Mouse (Mus musculus): Measurements from ENCODE around the gene Napa. TPM values are rescaled to one million over a fixed set of nuclear protein-coding genes. Genes with fewer than 3 reads are reported as not detected.

The Napa gene
- polyA plus RNA-seq, 1 experiment from 2014 or later: 156 TPM

DNA sequence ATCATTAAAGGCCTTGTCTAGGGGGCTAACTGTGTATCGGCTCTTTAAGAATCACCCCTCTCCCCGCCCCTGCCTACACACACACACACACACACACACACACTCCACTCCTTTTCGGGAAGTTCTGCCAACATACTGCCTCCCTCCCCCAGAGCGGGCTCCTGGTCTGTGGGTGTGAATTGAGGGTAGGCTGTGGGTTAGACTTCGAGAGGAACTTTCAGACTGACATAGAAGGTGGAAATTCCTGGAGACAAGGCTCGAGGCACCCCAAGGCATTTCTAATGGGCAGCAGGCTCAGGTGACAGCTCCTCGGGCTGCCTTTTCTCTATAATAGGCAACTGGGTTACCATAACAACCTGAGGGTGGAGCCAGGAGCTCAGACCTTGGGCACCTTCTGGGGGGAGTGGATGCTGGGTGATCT is 33.9 kb downstream of the Napa start:
- Histone ChIP-seq H3K9me3 (ENCODE audit: control insufficient read depth, low read length) (no peaks in the 10 kb centered on the region), H3K4me1 (replicated peaks; ENCODE audit: control insufficient read depth, insufficient read depth, low read length) (peaks cover 28% of the 10 kb centered on the region), H3K27me3 (ENCODE audit: control insufficient read depth, insufficient read depth, low read length) (no peaks in the 10 kb centered on the region), H3K36me3 (ENCODE audit: control insufficient read depth, insufficient read depth, low read length) (no peaks in the 10 kb centered on the region), H3K4me3 (ENCODE audit: low read depth, low read length) (peak overlapping the region; percentile 5; the same call in 1 of the 2 replicates), H3K27ac (ENCODE audit: low read depth, low read length) (no peak overlapping the region), H3K4me2 (ENCODE audit: low read depth, low read length, severe bottlenecking) (peak overlapping the region; percentile 26; the same call in 1 of the 2 replicates), H3K9ac (ENCODE audit: low read length) (no peak overlapping the region)
- DNase-seq (ENCODE audit: low spot score): peak; percentile 69
- ATAC-seq (replicated peaks; ENCODE audit: low FRiP score): 0 out of 2 replicates have a peak, but pooled peaks have one; percentile 2
- WGBS: 9% methylated on average over 7 of the region's 7 CpGs

DNA sequence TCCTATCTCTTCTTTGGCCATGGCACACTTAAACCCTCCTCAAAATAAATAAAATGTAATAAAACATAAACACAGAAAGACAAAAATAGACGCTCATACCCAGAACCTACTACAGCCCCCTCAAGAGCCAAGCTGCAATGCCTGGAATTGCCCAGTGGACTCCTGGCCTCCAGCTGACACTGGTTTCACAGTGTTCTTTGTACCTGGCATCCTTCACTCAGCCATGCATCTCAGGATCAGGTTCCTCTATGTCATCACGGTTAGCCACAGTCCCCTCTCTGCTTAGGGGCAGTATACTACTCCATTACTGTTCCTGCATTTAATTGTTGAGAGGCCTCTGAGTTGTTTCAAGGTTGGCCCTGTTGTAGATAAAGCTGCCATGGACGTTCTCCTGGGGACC is 34.7 kb downstream of the Napa start:
- ATAC-seq (replicated peaks; ENCODE audit: low FRiP score) (no peak), DNase-seq (ENCODE audit: low spot score) (no peak)
- Histone ChIP-seq H3K9ac (ENCODE audit: low read length) (peak overlapping the region; percentile 13; the same call in 1 of the 2 replicates), H3K36me3 (ENCODE audit: control insufficient read depth, insufficient read depth, low read length) (no peaks in the 10 kb centered on the region), H3K4me1 (replicated peaks; ENCODE audit: control insufficient read depth, insufficient read depth, low read length) (peaks cover 28% of the 10 kb centered on the region), H3K9me3 (ENCODE audit: control insufficient read depth, low read length) (no peaks in the 10 kb centered on the region), H3K27ac (ENCODE audit: low read depth, low read length) (no peak overlapping the region), H3K4me2 (ENCODE audit: low read depth, low read length, severe bottlenecking) (no peak overlapping the region), H3K27me3 (ENCODE audit: control insufficient read depth, insufficient read depth, low read length) (no peaks in the 10 kb centered on the region), H3K4me3 (ENCODE audit: low read depth, low read length) (no peak overlapping the region)
- WGBS: 74% methylated on average over 3 of the region's 3 CpGs

DNA sequence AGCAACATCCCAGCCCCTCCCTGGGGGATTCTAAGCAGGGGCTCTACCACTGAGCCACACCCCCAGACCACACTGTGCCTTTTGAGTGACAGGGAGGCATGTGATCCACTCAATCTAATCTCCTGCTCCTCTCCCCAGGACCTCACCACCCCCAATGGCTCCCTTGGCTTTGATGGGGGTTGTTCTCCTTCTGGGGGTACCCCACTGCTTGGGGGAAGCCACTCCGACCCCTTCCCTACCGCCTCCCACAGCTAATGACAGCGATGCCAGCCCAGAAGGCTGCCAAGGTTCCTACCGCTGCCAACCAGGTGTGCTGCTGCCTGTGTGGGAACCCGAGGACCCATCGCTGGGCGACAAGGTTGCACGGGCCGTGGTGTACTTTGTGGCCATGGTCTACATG is 35.4 kb downstream of the Napa start:
- H3K27ac ChIP-seq (ENCODE audit: low read depth, low read length): no peak overlapping the region
- peaks cover 28% of the 10 kb centered on the region for H3K4me1 ChIP-seq (replicated peaks; ENCODE audit: control insufficient read depth, insufficient read depth, low read length)
- DNase-seq (ENCODE audit: low spot score) (no peak), ATAC-seq (replicated peaks; ENCODE audit: low FRiP score) (no peak)
- H3K4me2 ChIP-seq (ENCODE audit: low read depth, low read length, severe bottlenecking): no peak overlapping the region
- WGBS: 92% methylated on average over 9 of the region's 9 CpGs
- no peak overlapping the region for H3K9ac ChIP-seq (ENCODE audit: low read length)
- H3K27me3 ChIP-seq (ENCODE audit: control insufficient read depth, insufficient read depth, low read length): no peaks in the 10 kb centered on the region
- H3K9me3 ChIP-seq (ENCODE audit: control insufficient read depth, low read length): no peaks in the 10 kb centered on the region
- no peaks in the 10 kb centered on the region for H3K36me3 ChIP-seq (ENCODE audit: control insufficient read depth, insufficient read depth, low read length)
- H3K4me3 ChIP-seq (ENCODE audit: low read depth, low read length): no peak overlapping the region

DNA sequence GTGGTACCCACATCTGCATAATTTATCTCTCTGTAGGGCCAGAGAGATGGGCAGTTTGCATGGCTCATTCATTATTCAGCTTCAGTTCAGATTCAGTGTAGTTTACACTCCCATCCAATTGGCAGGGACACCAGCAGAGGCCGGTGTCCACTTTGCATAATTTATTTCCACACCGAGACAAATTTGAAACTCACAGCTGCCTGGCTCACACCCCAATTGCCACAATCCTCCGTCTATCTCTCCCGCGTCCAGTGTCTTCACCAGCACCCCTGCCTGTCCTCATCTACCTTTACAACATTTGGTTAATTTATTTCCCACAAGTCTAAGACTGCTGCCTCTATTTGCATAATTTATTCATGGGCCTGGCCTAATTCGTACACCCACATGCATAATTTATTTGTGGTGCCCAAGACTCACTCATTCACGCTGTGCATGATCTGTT is 36.7 kb downstream of the Napa start:
- peak; percentile 40 for ATAC-seq (replicated peaks; ENCODE audit: low FRiP score)
- peaks cover 26% of the 10 kb centered on the region for H3K4me1 ChIP-seq (replicated peaks; ENCODE audit: control insufficient read depth, insufficient read depth, low read length)
- H3K4me2 ChIP-seq (ENCODE audit: low read depth, low read length, severe bottlenecking): 0 out of 2 replicates have a peak overlapping the region, but pooled peaks have one; percentile 11
- H3K9ac ChIP-seq (ENCODE audit: low read length): no peak overlapping the region
- no peaks in the 10 kb centered on the region for H3K36me3 ChIP-seq (ENCODE audit: control insufficient read depth, insufficient read depth, low read length)
- DNase-seq (ENCODE audit: low spot score): no peak
- no peak overlapping the region for H3K4me3 ChIP-seq (ENCODE audit: low read depth, low read length)
- 57% methylated on average over 7 of the region's 7 CpGs for WGBS
- H3K27me3 ChIP-seq (ENCODE audit: control insufficient read depth, insufficient read depth, low read length): no peaks in the 10 kb centered on the region
- H3K9me3 ChIP-seq (ENCODE audit: control insufficient read depth, low read length): no peaks in the 10 kb centered on the region
- 0 out of 2 replicates have a peak overlapping the region, but pooled peaks have one; percentile 37 for H3K27ac ChIP-seq (ENCODE audit: low read depth, low read length)

DNA sequence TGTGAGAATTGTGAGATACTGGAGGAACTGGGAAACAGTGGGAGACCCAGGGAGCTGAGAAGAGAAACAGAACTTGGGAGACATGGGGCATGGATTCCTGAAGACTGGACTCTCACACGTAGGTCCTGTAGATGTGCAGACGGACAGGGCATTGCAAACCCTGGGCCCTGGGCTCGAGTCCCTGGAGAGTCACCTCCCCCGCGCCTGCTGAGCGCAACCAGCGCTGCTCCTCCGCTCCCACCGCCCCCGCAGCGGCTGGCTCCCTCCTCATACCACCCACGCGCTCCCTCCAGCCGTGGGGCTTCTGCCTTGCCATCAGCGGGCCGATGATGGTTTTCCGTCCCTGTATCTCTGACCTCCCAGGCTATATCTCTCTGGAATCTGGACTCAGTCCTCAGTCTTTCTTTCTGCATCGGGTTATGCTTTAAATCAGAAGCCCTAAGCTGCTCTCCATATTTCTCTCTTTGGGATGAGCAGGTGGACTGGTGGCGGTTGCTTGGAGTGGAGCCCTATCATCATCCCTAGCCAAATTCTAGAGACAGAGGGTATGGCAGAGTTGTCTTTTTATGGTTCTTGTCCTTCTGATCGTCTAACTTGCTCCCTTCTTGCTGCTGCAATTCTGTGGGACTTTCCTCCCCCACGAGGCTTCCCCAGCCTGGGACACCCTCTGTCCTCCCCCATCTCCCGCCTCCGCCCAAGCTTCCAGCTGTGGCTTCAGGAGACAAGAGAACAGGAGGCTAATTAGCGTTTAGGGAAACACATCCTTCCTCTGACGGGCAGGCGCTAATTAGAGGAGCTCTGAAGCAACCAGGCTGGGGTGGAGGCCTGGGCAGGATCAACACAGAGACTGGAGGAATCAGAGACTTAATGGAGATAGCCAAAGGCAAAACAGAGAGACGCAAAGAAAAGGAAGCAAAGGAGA is 48.5 kb downstream of the Napa start:
- Histone ChIP-seq H3K27me3 (ENCODE audit: control insufficient read depth, insufficient read depth, low read length) (0 out of 2 replicates have a peak, but pooled peaks cover 2% of the 10 kb centered on the region), H3K36me3 (ENCODE audit: control insufficient read depth, insufficient read depth, low read length) (no peaks in the 10 kb centered on the region), H3K9me3 (ENCODE audit: control insufficient read depth, low read length) (no peaks in the 10 kb centered on the region), H3K4me3 (ENCODE audit: low read depth, low read length) (no peak overlapping the region), H3K4me1 (replicated peaks; ENCODE audit: control insufficient read depth, insufficient read depth, low read length) (peaks cover 1% of the 10 kb centered on the region; the same call in 1 of the 2 replicates), H3K9ac (ENCODE audit: low read length) (no peak overlapping the region), H3K27ac (ENCODE audit: low read depth, low read length) (no peak overlapping the region), H3K4me2 (ENCODE audit: low read depth, low read length, severe bottlenecking) (no peak overlapping the region)
- peak; percentile 74 for DNase-seq (ENCODE audit: low spot score)
- WGBS: 29% methylated on average over 25 of the region's 27 CpGs
- ATAC-seq (replicated peaks; ENCODE audit: low FRiP score): peak; percentile 71

DNA sequence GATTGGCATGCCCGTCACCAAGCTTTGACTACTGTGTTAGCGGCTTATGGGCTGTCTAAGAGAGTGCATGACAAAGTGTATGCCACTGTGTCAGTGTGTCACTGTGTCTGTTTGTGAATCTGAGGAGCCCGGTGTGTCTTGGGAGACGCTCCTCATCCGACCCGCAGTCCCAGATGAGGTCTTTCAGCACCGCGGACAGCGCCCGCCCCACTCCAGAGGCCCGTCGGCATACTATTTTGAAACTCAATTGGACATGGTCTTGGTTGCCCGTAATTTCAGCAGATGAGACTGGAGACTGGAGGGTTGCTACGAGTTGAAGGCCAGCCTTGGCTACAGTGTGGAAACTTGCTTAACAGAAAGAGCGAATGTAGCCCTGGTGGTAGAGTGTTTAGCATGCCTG is 49.4 kb downstream of the Napa start:
- Histone ChIP-seq H3K9ac (ENCODE audit: low read length) (no peak overlapping the region), H3K27me3 (ENCODE audit: control insufficient read depth, insufficient read depth, low read length) (0 out of 2 replicates have a peak, but pooled peaks cover 2% of the 10 kb centered on the region), H3K9me3 (ENCODE audit: control insufficient read depth, low read length) (no peaks in the 10 kb centered on the region), H3K4me1 (replicated peaks; ENCODE audit: control insufficient read depth, insufficient read depth, low read length) (peaks cover 1% of the 10 kb centered on the region; the same call in 1 of the 2 replicates), H3K27ac (ENCODE audit: low read depth, low read length) (no peak overlapping the region), H3K4me2 (ENCODE audit: low read depth, low read length, severe bottlenecking) (0 out of 2 replicates have a peak overlapping the region, but pooled peaks have one; percentile 11), H3K4me3 (ENCODE audit: low read depth, low read length) (no peak overlapping the region), H3K36me3 (ENCODE audit: control insufficient read depth, insufficient read depth, low read length) (no peaks in the 10 kb centered on the region)
- 11% methylated on average over 15 of the region's 15 CpGs for WGBS
- DNase-seq (ENCODE audit: low spot score) (peak; percentile 86), ATAC-seq (replicated peaks; ENCODE audit: low FRiP score) (no peak; the same call in 1 of the 2 replicates)

DNA sequence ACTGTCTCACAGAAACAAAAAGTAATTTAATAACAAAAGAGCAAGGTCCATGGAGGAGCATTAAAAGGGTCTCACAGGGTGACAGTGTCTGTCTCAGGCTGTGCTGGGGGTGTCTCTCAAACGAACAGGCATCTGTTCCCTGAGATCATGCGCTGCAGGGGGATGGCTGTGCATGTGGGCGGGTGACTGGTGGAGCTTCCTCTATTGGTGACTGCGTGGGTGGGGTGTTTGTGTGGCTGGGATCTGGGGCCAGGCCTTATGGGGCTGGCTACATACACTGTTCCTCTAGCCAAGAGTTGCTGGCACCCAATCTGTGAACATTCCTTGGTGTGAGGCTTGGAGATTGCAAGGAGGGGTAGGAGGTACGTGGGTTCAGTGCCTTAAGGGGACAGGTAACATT is 51.0 kb downstream of the Napa start:
- 62% methylated on average over 5 of the region's 5 CpGs for WGBS
- H3K4me3 ChIP-seq (ENCODE audit: low read depth, low read length): no peak overlapping the region
- no peak overlapping the region for H3K27ac ChIP-seq (ENCODE audit: low read depth, low read length)
- H3K4me2 ChIP-seq (ENCODE audit: low read depth, low read length, severe bottlenecking): no peak overlapping the region
- no peaks in the 10 kb centered on the region for H3K36me3 ChIP-seq (ENCODE audit: control insufficient read depth, insufficient read depth, low read length)
- DNase-seq (ENCODE audit: low spot score): no peak
- no peak overlapping the region for H3K9ac ChIP-seq (ENCODE audit: low read length)
- ATAC-seq (replicated peaks; ENCODE audit: low FRiP score): no peak
- no peaks in the 10 kb centered on the region for H3K9me3 ChIP-seq (ENCODE audit: control insufficient read depth, low read length)
- H3K4me1 ChIP-seq (replicated peaks; ENCODE audit: control insufficient read depth, insufficient read depth, low read length): peaks cover 1% of the 10 kb centered on the region; the same call in 1 of the 2 replicates
- 0 out of 2 replicates have a peak, but pooled peaks cover 2% of the 10 kb centered on the region for H3K27me3 ChIP-seq (ENCODE audit: control insufficient read depth, insufficient read depth, low read length)

DNA sequence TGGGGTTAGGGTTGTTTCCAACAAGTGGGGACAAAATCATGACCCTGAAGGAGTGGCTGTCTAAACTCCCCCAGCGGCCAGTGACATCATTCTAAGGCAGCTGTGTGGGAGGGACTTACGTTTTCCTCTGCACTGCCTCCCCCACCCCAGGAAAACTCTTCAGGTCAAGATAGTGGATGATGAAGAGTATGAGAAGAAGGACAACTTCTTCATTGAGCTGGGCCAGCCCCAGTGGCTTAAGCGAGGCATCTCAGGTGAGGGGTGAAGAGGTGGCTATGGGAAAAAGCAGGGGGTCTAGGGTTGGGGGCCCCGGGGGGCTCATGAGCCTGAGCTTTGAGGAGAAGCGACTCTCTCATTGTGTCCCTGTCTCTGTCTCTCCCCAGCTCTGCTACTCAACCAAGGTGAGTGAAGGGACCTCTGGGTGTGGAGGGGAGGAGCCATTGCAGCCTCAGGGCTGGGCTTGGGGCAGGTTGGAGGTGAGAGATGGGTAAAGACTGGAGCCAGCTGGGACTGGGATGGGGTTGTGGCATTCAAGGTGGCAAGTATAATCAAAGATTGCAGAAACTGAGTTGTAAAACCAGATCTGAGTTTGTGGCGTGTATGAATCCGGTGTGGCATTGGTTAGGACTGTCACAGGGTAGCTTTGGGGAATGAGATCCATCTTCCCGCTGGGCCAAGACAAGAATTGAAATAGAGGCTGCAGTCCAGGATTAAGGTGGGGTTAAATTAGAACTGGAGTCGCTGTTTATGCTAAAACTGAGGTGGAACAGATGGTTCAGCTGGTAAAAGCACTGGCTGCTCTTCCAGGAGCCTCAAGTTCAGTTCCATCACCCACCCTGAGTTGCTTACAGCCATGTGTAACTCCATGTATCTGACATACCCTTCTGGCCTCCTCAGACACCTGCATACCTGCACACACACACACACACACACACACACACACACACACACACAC is 52.2 kb downstream of the Napa start:
- no peak for DNase-seq (ENCODE audit: low spot score)
- 80% methylated on average over 9 of the region's 9 CpGs for WGBS
- 0 out of 2 replicates have a peak, but pooled peaks cover 2% of the 10 kb centered on the region for H3K27me3 ChIP-seq (ENCODE audit: control insufficient read depth, insufficient read depth, low read length)

More for the DNA sequence above, 52.2 kb downstream of the Napa start:
- H3K36me3 ChIP-seq (ENCODE audit: control insufficient read depth, insufficient read depth, low read length): no peaks in the 10 kb centered on the region
- H3K9me3 ChIP-seq (ENCODE audit: control insufficient read depth, low read length): no peaks in the 10 kb centered on the region
- H3K4me1 ChIP-seq (replicated peaks; ENCODE audit: control insufficient read depth, insufficient read depth, low read length): peaks cover 1% of the 10 kb centered on the region; the same call in 1 of the 2 replicates
- H3K27ac ChIP-seq (ENCODE audit: low read depth, low read length): no peak overlapping the region
- no peak overlapping the region for H3K4me2 ChIP-seq (ENCODE audit: low read depth, low read length, severe bottlenecking)
- H3K4me3 ChIP-seq (ENCODE audit: low read depth, low read length): no peak overlapping the region
- no peak for ATAC-seq (replicated peaks; ENCODE audit: low FRiP score)
- H3K9ac ChIP-seq (ENCODE audit: low read length): no peak overlapping the region
